Mouse (Mus musculus) heart, embryonic 16.5 days (tissue): ENCODE results near the gene Ugt1a6a. TPM values are rescaled to one million over a fixed set of nuclear protein-coding genes. Genes with fewer than 3 reads are reported as not detected.

ENCODE experiments used
- ATAC-seq: fragments of 200-750 bp; cut with Nextera tagmentation; replicated peaks from 2 replicates; pipeline ENCODE4 v1.8.0; 2017; ENCODE audit warnings: moderate number of reproducible peaks; ENCODE audit not compliant: insufficient read depth, low FRiP score; ENCODE audit errors: extremely low read depth
- H3K27ac ChIP-seq: fragments of 300-500 bp; sonication (generic); 2 replicates; pipeline ENCODE4 v1.5.1; 2014; ENCODE audit warnings: mild to moderate bottlenecking, low read length, control low read depth, moderate library complexity
- H3K27me3 ChIP-seq: fragments of 300-500 bp; sonication (generic); 2 replicates; pipeline ENCODE4 v1.6.1; 2014; ENCODE audit warnings: low read length, mixed read lengths; ENCODE audit not compliant: control insufficient read depth, insufficient read depth
- H3K36me3 ChIP-seq: fragments of 300-500 bp; sonication (generic); 2 replicates; pipeline ENCODE4 v1.6.1; 2014; ENCODE audit not compliant: control insufficient read depth, insufficient read depth
- H3K4me1 ChIP-seq: fragments of 300-500 bp; sonication (generic); 2 replicates; pipeline ENCODE4 v1.6.1; 2014; ENCODE audit warnings: low read length, mixed read lengths; ENCODE audit not compliant: control insufficient read depth, insufficient read depth
- H3K4me2 ChIP-seq: fragments of 300-500 bp; sonication (generic); 2 replicates; pipeline ENCODE4 v1.6.1; 2014; ENCODE audit warnings: low read depth, mild to moderate bottlenecking, control low read depth, low read length
- H3K4me3 ChIP-seq: fragments of 300-500 bp; sonication (generic); 2 replicates; pipeline ENCODE4 v1.5.1; 2014; ENCODE audit warnings: mild to moderate bottlenecking, control low read depth, low read length
- H3K9ac ChIP-seq: fragments of 300-500 bp; sonication (generic); 2 replicates; pipeline ENCODE4 v1.6.1; 2014; ENCODE audit warnings: low read length, control low read depth
- H3K9me3 ChIP-seq: fragments of 300-500 bp; sonication (generic); replicated peaks from 2 replicates; pipeline ENCODE4 v1.6.1; 2016; ENCODE audit warnings: low read length; ENCODE audit not compliant: control insufficient read depth
- WGBS: fragments of 180-500 bp; shearing (Covaris S2); extraction: QIAGEN DNeasy Blood & Tissue Kit; methylation state at CpG from one replicate; pipeline ENCODE4 v1.1.7; 2014; 5-methylcytosine and 5-hydroxymethylcytosine counted together
- polyA plus RNA-seq: library from polyadenylated mRNA; unstranded; fragments of >200 nt; fragmentation: Nextera tagmentation; extraction: Ambion mirVana; gene quantifications from 2 replicates; pipeline ENCODE4 v1.2.1, GENCODE M21; 2015

The Ugt1a6a gene
- polyA plus RNA-seq, 1 experiment from 2014 or later = 0.83 TPM

- no peak overlapping the region for H3K9ac ChIP-seq
- no peaks in the 10 kb centered on the region for H3K36me3 ChIP-seq
- H3K27ac ChIP-seq = no peak overlapping the region
- ATAC-seq = no peak
- no peaks in the 10 kb centered on the region for H3K4me1 ChIP-seq
- H3K4me3 ChIP-seq = no peak overlapping the region
- WGBS = 71% methylated on average over 6 of the region's 6 CpGs
- H3K4me2 ChIP-seq = no peak overlapping the region
- no peaks in the 10 kb centered on the region for H3K27me3 ChIP-seq
- peaks cover 75% of the 10 kb centered on the region for H3K9me3 ChIP-seq
Measured at GRCm38 (mm10) chr1:88245881-88246280, 111.3 kb downstream of the Ugt1a6a start.

DNA sequence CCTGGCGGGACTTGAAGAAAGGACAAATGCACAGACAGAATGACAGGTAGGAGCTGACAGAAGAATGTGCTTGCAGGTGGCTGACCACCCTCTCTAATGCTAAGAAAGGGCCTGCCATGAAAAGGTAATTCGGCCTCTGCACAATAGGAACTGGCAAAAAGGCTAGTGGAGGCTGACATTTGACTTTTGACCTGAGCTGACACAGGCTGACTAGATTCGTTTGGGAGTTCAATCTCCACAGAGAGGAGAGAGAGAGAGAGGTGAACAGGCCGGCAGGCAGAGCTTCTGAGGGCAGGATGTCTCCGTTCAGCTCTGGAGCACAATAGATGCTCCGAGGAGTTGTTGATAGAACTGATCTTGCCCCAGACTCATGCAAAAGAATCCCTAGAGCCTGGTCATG lies 111.8 kb downstream of the Ugt1a6a start:
- ATAC-seq = no peak
- Histone ChIP-seq H3K4me3 (no peak overlapping the region), H3K27ac (no peak overlapping the region), H3K36me3 (no peaks in the 10 kb centered on the region), H3K4me2 (no peak overlapping the region), H3K9me3 (peaks cover 75% of the 10 kb centered on the region), H3K4me1 (no peaks in the 10 kb centered on the region), H3K9ac (no peak overlapping the region), H3K27me3 (no peaks in the 10 kb centered on the region)
- 43% methylated on average over 6 of the region's 6 CpGs for WGBS

GRCm38 (mm10) chr1:88247660-88248059 lies 113.1 kb downstream of the Ugt1a6a start:
- Histone ChIP-seq H3K27me3 (no peaks in the 10 kb centered on the region), H3K36me3 (no peaks in the 10 kb centered on the region), H3K4me2 (no peak overlapping the region), H3K4me1 (no peaks in the 10 kb centered on the region), H3K27ac (no peak overlapping the region), H3K4me3 (no peak overlapping the region), H3K9ac (no peak overlapping the region), H3K9me3 (peaks cover 75% of the 10 kb centered on the region)
- no peak for ATAC-seq
- WGBS = 42% methylated on average over 2 of the region's 2 CpGs

- no peak for ATAC-seq
- no peaks in the 10 kb centered on the region for H3K27me3 ChIP-seq
- no peak overlapping the region for H3K4me3 ChIP-seq
- H3K9ac ChIP-seq = no peak overlapping the region
- H3K9me3 ChIP-seq = peaks cover 75% of the 10 kb centered on the region
- no peak overlapping the region for H3K27ac ChIP-seq
- no peak overlapping the region for H3K4me2 ChIP-seq
- no peaks in the 10 kb centered on the region for H3K4me1 ChIP-seq
- 59% methylated on average over 4 of the region's 4 CpGs for WGBS
- H3K36me3 ChIP-seq = no peaks in the 10 kb centered on the region
Measured at GRCm38 (mm10) chr1:88248658-88249057, 114.0 kb downstream of the Ugt1a6a start.

GRCm38 (mm10) chr1:88249596-88249995 lies 115.0 kb downstream of the Ugt1a6a start:
- no peak overlapping the region for H3K9ac ChIP-seq
- no peaks in the 10 kb centered on the region for H3K36me3 ChIP-seq
- WGBS = 72% methylated on average over 7 of the region's 7 CpGs
- H3K4me2 ChIP-seq = no peak overlapping the region
- peaks cover 74% of the 10 kb centered on the region for H3K9me3 ChIP-seq
- no peak for ATAC-seq
- H3K27ac ChIP-seq = no peak overlapping the region
- no peaks in the 10 kb centered on the region for H3K27me3 ChIP-seq
- no peaks in the 10 kb centered on the region for H3K4me1 ChIP-seq
- H3K4me3 ChIP-seq = no peak overlapping the region

DNA sequence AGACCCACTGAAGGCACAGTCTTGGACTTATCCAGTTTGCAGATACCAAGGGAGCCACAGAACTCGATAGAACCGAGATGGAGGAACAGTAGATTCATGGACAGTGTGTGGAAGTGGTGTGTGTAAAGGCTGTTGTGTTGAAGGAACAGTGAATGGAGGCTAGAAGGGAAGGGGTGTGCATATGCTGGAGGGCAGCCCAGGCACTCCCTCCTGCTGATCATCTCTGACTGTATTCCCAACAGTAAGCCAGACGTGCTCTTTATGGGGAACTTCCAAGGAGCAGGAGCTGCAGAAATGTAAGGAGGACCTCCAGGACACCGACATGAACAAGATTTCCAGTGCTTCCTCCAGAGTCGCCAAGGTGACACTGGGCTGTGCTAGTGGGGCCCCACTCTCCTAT lies 115.4 kb downstream of the Ugt1a6a start:
- 76% methylated on average over 5 of the region's 5 CpGs for WGBS
- ATAC-seq = no peak

GRCm38 (mm10) chr1:88253106-88253505 lies 118.5 kb downstream of the Ugt1a6a start:
- no peak for ATAC-seq
- WGBS = 71% methylated on average over 8 of the region's 8 CpGs
- Histone ChIP-seq H3K4me3 (no peak overlapping the region), H3K27ac (no peak overlapping the region), H3K36me3 (no peaks in the 10 kb centered on the region), H3K4me1 (no peaks in the 10 kb centered on the region), H3K9ac (no peak overlapping the region), H3K9me3 (peaks cover 53% of the 10 kb centered on the region), H3K4me2 (no peak overlapping the region), H3K27me3 (no peaks in the 10 kb centered on the region)

More for the DNA sequence above, 115.4 kb downstream of the Ugt1a6a start:
- Histone ChIP-seq H3K27ac (no peak overlapping the region), H3K36me3 (no peaks in the 10 kb centered on the region), H3K9ac (no peak overlapping the region), H3K9me3 (peaks cover 77% of the 10 kb centered on the region), H3K4me1 (no peaks in the 10 kb centered on the region), H3K27me3 (no peaks in the 10 kb centered on the region), H3K4me3 (no peak overlapping the region), H3K4me2 (no peak overlapping the region)

DNA sequence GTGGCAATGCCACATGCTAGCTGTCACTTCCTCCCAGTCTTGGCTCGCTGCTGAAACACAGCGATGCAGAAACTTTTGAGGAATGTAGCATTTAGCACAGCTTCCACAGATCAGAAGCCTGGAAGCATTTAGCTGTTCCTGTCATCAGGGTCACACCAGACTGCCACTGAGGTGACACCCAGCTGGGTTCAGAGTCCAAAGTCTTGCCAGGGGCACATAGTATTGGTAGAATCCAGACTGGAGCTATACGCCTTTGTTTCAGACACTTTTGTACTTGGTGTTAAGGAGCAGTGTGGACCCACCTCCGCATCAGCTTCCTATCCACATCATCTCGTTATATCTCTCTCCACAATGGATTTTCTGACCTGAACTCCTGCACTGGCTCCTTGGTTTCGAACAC lies 118.9 kb downstream of the Ugt1a6a start:
- H3K27ac ChIP-seq = no peak overlapping the region
- WGBS = 62% methylated on average over 6 of the region's 6 CpGs
- no peak overlapping the region for H3K4me2 ChIP-seq
- ATAC-seq = no peak
- H3K36me3 ChIP-seq = no peaks in the 10 kb centered on the region
- peaks cover 51% of the 10 kb centered on the region for H3K9me3 ChIP-seq
- H3K9ac ChIP-seq = no peak overlapping the region
- no peaks in the 10 kb centered on the region for H3K27me3 ChIP-seq
- no peak overlapping the region for H3K4me3 ChIP-seq
- no peaks in the 10 kb centered on the region for H3K4me1 ChIP-seq

GRCm38 (mm10) chr1:88254793-88255465 lies 120.3 kb downstream of the Ugt1a6a start:
- Histone ChIP-seq H3K9me3 (peaks cover 37% of the 10 kb centered on the region), H3K9ac (no peak overlapping the region), H3K4me3 (no peak overlapping the region), H3K4me2 (no peak overlapping the region), H3K4me1 (peaks cover 12% of the 10 kb centered on the region), H3K27me3 (no peaks in the 10 kb centered on the region), H3K27ac (no peak overlapping the region), H3K36me3 (no peaks in the 10 kb centered on the region)
- 77% methylated on average over 12 of the region's 12 CpGs for WGBS
- no peak for ATAC-seq
